Mouse (Mus musculus) cortical plate, adult 2 months (tissue): ENCODE results near the gene Pcdh7.

ENCODE experiments used
- CTCF ChIP-seq: fragments of 200-500 bp; IDR thresholded peaks from 2 replicates; pipeline ENCODE4 v1.5.1; 2011; ENCODE audit warnings: mild to moderate bottlenecking, control low read depth, low read length; ENCODE audit not compliant: insufficient read depth; ENCODE audit errors: extremely low read depth
- POLR2A ChIP-seq: fragments of 200-500 bp; IDR thresholded peaks from 2 replicates; pipeline ENCODE4 v1.6.1; 2011; ENCODE audit warnings: mild to moderate bottlenecking, low read length, control low read depth; ENCODE audit not compliant: insufficient read depth; ENCODE audit errors: extremely low read depth

DNA sequence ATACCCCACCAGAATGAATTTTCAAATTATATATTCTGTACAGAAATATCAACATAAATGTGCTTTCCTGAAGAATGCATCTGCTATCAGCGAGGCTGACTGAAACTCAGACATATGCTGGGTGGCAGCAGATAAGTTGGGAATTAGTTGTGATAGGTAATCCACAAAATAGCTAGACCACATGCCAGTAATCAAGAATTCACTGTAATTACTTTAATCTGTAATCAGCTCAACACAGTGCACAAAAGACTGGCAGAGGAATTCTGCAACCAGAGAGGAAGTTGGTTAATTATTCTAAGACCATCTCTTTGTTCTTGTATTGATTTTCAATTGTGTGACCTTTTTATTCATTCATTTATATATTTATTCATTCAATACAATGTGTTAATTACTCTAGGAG lies 148.3 kb downstream of the Pcdh7 start:
- TF ChIP-seq CTCF (no peak), POLR2A (no peak)
